Mouse (Mus musculus) ES-E14 (cell line): ENCODE data around the gene Arih2. TPM values are rescaled to one million over a fixed set of nuclear protein-coding genes. Genes with fewer than 3 reads are reported as not detected.

Experiments
- DNase-seq: peaks from one replicate; pipeline ENCODE4 v3.0.0-alpha.2; 2013; ENCODE audit warnings: low read depth, low spot score
- H3K27ac ChIP-seq: 2 replicates; pipeline ENCODE4 v1.5.1; 2012; ENCODE audit warnings: low read depth, mild to moderate bottlenecking, low read length, moderate library complexity, mixed read lengths; ENCODE audit not compliant: poor library complexity, insufficient read depth, severe bottlenecking
- H3K36me3 ChIP-seq: 2 replicates; pipeline ENCODE4 v1.6.1; 2012; ENCODE audit warnings: mild to moderate bottlenecking, low read length, moderate library complexity, mixed read lengths; ENCODE audit not compliant: control insufficient read depth, poor library complexity, insufficient read depth, severe bottlenecking
- H3K4me1 ChIP-seq, 2 experiments: fragments of 150-350 bp in 1 of 2; sonication (generic) in 1 of 2; 2 replicates each; pipeline ENCODE4 v1.6.1; 2012; ENCODE audit warnings: low read length in 2 of 2, mild to moderate bottlenecking in 1 of 2, mixed read lengths in 1 of 2; ENCODE audit not compliant: control insufficient read depth in 2 of 2, insufficient read depth in 2 of 2, poor library complexity in 1 of 2
- H3K4me3 ChIP-seq, 2 experiments: fragments of 150-350 bp in 1 of 2; sonication (generic) in 1 of 2; 2 replicates each; pipeline ENCODE4 v1.5.1; 2012; ENCODE audit warnings: low read length in 2 of 2, low read depth in 1 of 2, mild to moderate bottlenecking in 1 of 2, mixed read lengths in 1 of 2; ENCODE audit not compliant: insufficient read depth in 1 of 2, poor library complexity in 1 of 2, severe bottlenecking in 1 of 2
- H3K9ac ChIP-seq: 2 replicates; pipeline ENCODE4 v1.6.1; 2012; ENCODE audit warnings: low read depth, mild to moderate bottlenecking, low read length, mixed read lengths; ENCODE audit not compliant: poor library complexity, insufficient read depth, severe bottlenecking
- H3K9me3 ChIP-seq: fragments of 150-350 bp; sonication (generic); 2 replicates; pipeline ENCODE4 v1.6.1; 2012; ENCODE audit warnings: low read depth, mild to moderate bottlenecking, low read length; ENCODE audit not compliant: control insufficient read depth, insufficient read depth
- CHD2 ChIP-seq: IDR thresholded peaks from 2 replicates; pipeline ENCODE4 v1.6.1; 2014; ENCODE audit warnings: mild to moderate bottlenecking, low read depth, low read length, inconsistent platforms
- HCFC1 ChIP-seq: IDR thresholded peaks from 2 replicates; pipeline ENCODE4 v1.6.1; 2012; ENCODE audit warnings: low read length, inconsistent platforms, borderline replicate concordance; ENCODE audit not compliant: insufficient read depth
- MAFK ChIP-seq: IDR thresholded peaks from 2 replicates; pipeline ENCODE4 v1.6.1; 2014; ENCODE audit warnings: mild to moderate bottlenecking, low read depth, low read length, inconsistent platforms; ENCODE audit not compliant: insufficient read depth
- ZC3H11A ChIP-seq: IDR thresholded peaks from 2 replicates; pipeline ENCODE4 v1.6.1; 2012; ENCODE audit warnings: low read depth, mild to moderate bottlenecking, inconsistent platforms, low read length, borderline replicate concordance
- ZNF384 ChIP-seq: IDR thresholded peaks from 2 replicates; pipeline ENCODE4 v1.6.1; 2012; ENCODE audit warnings: low read depth, low read length, inconsistent platforms
- in situ Hi-C, 2 experiments: fragments of 600-800 bp; cut with MboI; formaldehyde crosslinking; loops; one replicate each; pipeline ENCODE4 v1.15.1; 2025; ENCODE audit warnings: low sequenced_read_pairs in 2 of 2, inconsistent platforms in 1 of 2; ENCODE audit not compliant: unreplicated experiment in 2 of 2
- total RNA-seq: library from RNA; depleted of rRNA; stranded (reverse); fragments of 300-350 nt; gene quantifications from 2 replicates; pipeline ENCODE4 v1.2.3, GENCODE M21; 2012; rRNA removed

The Arih2 gene
- 98.7 and 128 TPM in 2 replicates for total RNA-seq

DNA sequence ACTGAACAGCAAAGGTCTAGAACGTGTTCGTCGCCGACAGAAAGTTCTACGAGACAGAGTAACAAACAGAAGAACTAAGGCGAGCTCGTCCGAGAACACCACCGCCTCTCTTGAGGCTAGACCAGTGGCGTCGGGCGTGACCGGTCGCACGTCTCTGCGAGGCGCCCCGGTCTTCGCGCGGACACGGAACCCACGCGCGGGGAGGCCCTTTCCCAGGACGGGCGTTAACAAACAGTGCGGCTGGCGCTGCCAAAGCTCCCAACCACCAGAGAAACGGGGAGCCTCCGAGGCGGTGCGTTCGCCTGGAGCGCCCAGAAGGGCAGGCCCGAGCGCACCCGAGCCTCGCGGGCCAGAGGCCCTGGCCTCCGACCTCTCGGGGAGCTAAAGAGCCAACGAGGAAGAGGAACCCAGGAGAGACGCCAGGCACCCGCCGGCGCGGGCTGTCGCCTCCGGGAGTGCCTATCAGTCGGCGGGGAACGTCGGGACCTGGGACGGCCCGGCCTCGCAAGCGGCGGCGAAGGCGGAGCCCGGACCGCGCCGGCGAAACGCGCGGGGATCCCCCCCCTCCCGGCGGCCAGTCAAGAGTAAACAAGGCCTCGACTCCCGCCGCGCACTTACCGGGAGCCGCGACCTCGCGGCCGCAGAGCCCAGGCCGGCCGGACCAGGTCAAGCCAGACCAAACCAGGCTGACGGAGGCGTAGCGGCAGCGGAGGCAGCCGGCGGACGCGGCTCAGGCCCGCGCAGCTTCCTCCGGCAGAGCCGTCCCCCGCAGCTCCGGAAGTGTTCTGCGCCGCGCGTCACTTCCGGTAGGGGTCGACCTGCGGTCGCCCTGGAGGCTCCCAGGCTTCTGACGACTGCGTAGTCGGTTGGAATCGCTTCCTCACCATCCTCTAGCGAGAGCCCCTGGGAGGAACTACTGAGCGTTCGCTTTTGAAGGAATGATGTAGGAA is at the start of gene Arih2:
Gene Arih2, minus strand, starts transcription at position 776 of the 950 bp plus-strand sequence.
- Histone ChIP-seq H3K9ac (peak within 1 kb of the TSS; percentile 91), H3K4me3 (peak within 1 kb of the TSS; percentile 69 to 74), H3K9me3 (no peaks in the 10 kb centered on the region), H3K36me3 (no peaks in the 10 kb centered on the region), H3K4me1 (peaks cover 2 to 5% of the 10 kb centered on the region in 2 experiments; a peak in 3 of 4 replicates), H3K27ac (peak within 1 kb of the TSS; percentile 73)
- peak; percentile 64; the same call in 1 of the 2 replicates for TF ChIP-seq HCFC1
- no peak for TF ChIP-seq MAFK
- TF ChIP-seq CHD2: no peak
- TF ChIP-seq ZNF384: no peak
- peak; percentile 81 for DNase-seq
- in situ Hi-C loops: no loop called here

DNA sequence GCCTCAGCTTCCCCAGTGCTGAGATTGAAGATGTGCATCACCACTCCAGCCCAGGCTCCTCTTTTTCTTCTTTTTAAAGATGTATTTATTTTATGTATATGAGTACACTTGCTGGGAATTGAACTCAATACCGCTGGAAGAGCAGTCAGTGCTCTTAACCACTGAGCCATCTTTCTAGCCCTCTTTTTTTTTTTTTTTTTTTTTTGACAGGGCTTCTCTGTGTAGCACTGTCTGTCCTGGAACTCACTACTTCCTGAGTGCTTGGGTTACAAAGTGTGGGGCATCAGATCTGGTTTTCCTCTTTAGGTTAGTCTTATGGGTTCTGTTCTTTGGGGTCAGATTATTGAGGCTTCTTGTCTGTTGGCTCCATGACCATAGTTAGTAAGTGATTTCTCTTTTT is 45.3 kb upstream of the Arih2 start:
- Histone ChIP-seq H3K9me3 (no peaks in the 10 kb centered on the region), H3K27ac (no peak overlapping the region), H3K9ac (no peak overlapping the region), H3K36me3 (no peaks in the 10 kb centered on the region), H3K4me1 (peaks cover 0 to 3% of the 10 kb centered on the region in 2 experiments; a peak in 2 of 4 replicates), H3K4me3 (no peak overlapping the region)
- TF ChIP-seq HCFC1 (no peak), CHD2 (no peak), ZNF384 (no peak), ZC3H11A (no peak), MAFK (no peak)
- in situ Hi-C loops: no loop called here
- DNase-seq: no peak

DNA sequence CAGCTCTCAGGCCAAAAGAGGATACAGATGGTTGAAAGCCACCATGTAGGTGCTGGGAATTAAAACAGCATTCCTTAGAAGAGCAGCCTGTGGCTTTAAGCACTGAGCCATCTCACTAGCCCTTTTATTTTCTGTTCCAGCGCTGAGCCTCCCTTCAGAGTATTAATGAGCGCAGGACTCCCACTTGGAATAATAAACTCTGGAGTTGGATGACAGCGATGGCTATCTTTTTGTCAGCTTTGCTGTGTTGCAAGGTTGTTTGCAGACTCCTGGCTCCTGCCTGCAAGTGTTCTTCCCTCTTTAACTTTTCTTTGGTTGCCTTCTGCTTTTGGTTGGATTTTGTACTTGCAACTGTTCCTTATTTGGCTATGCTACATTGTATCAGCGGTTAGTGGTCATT is 44.8 kb upstream of the Arih2 start:
- TF ChIP-seq CHD2 (no peak), ZC3H11A (no peak), HCFC1 (no peak), MAFK (no peak), ZNF384 (no peak)
- in situ Hi-C loops: no loop called here
- H3K36me3 ChIP-seq: no peaks in the 10 kb centered on the region
- peaks cover 0 to 3% of the 10 kb centered on the region in 2 experiments; a peak in 2 of 4 replicates for H3K4me1 ChIP-seq
- no peak for DNase-seq
- no peak overlapping the region for H3K9ac ChIP-seq
- no peak overlapping the region for H3K4me3 ChIP-seq
- no peak overlapping the region for H3K27ac ChIP-seq
- H3K9me3 ChIP-seq: no peaks in the 10 kb centered on the region

DNA sequence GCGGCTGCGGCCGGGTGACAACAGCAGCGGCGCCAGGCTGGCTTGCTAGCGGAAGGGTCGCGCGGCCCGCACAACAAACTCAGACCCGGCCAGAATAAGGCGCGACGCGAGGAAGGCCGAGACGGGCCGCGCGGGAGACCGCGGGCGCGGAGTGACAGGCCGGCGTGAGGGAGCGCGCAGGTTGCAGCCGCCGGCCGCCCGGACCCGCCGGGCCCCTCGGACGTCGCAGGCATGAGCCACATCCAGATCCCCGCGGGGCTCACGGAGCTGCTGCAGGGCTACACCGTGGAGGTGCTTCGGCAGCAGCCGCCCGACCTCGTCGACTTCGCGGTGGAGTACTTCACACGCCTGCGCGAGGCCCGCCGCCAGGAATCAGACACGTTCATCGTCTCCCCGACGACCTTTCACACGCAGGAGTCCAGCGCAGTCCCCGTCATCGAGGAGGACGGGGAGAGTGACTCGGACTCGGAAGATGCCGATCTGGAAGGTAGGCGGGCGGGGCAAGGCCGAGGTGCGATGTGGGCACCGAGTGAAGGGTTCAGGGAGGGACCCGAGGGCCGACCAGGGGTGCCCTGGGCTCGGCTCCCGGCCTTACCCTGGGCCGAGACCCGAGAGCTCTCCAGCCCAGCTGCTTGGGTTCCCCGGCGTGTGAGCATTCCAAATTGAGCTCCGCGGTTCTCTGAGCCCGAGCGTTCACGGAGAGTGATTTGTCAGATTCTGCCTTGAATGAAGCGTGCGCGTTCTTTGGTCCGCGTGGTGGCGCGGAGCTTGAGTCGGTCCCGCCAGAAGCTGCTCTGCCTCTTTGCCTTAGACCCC is 43.2 kb upstream of the Arih2 start:
- Histone ChIP-seq H3K9ac (peak overlapping the region; percentile 78), H3K9me3 (no peaks in the 10 kb centered on the region), H3K27ac (no peak overlapping the region), H3K4me3 (peak overlapping the region; percentile 74 to 79), H3K4me1 (peaks cover 0 to 3% of the 10 kb centered on the region in 2 experiments; a peak in 2 of 4 replicates), H3K36me3 (no peaks in the 10 kb centered on the region)
- in situ Hi-C loops: no loop called here
- no peak for TF ChIP-seq ZNF384
- peak; percentile 38; the same call in 1 of the 2 replicates for TF ChIP-seq HCFC1
- no peak for DNase-seq
